Mouse (Mus musculus): ENCODE measurements around the gene Brd3. TPM values are rescaled to one million over a fixed set of nuclear protein-coding genes. Genes with fewer than 3 reads are reported as not detected.
A peak's percentile ranks its signal among the peaks of the same experiment; 100 is the strongest.

The Brd3 gene
- polyA plus RNA-seq, 1 experiment from 2014 or later = 147 TPM

DNA sequence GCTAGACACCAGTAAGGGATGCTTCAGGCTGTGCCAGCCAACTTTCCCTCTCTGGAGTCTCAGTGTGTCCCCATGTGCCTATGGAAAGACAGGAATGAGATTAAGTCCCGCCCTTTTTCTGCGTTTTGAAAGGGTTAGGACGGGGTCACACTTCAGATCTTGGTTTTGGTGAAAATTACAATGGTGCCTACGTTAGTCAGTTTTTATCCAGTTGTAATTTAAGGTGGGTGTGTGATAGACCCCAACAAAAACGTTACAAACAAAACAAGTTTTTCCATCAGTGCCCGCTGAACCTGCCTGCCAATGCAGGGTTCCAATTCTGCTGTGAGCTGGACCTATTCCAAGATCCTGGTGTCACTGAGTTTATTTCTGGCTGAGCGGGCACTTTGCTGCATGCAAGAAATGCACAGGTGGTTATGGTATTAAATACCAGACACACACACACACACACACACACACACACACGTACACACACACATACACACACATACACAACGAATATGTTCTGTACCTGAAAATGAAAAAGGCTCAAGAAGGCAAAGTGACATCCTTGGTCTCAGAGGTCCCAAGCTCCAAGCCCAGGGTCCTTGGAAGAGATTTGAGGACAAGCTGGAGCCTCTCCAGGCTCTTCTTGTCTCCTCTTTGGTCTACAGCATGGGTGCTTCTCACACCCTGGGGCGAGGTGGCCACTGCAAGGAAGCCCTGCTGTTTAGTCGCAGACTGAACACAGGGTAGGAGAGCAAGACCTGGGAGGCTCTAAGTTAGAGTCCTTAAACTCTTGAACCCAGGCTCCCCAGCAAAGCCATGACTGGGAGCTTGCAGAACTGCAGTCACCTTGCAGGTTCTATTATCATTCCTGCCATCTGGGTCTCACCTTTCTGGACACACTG lies 30.9 kb downstream of the Brd3 start:
- H3K27ac ChIP-seq (ENCODE audit: low read depth, low read length) = peak overlapping the region; percentile 93
- H3K9me3 ChIP-seq (ENCODE audit: control insufficient read depth, low read length) = no peaks in the 10 kb centered on the region
- ATAC-seq (ENCODE audit: low FRiP score, low TSS enrichment) = no peak
- H3K36me3 ChIP-seq (ENCODE audit: control insufficient read depth, insufficient read depth, low read length) = peaks cover 3% of the 10 kb centered on the region; the same call in 1 of the 2 replicates
- H3K9ac ChIP-seq (ENCODE audit: low read depth, low read length) = peak overlapping the region; percentile 93; the same call in 1 of the 2 replicates
- 28% methylated on average over 11 of the region's 11 CpGs for WGBS
- H3K4me3 ChIP-seq (ENCODE audit: low read length) = peak overlapping the region; percentile 91
- peak overlapping the region; percentile 76 for H3K4me2 ChIP-seq (replicated peaks; ENCODE audit: low read depth, low read length)
- H3K4me1 ChIP-seq (ENCODE audit: control insufficient read depth, insufficient read depth, low read length) = peaks cover 31% of the 10 kb centered on the region
- H3K27me3 ChIP-seq (ENCODE audit: control insufficient read depth, insufficient read depth, low read length) = no peaks in the 10 kb centered on the region

DNA sequence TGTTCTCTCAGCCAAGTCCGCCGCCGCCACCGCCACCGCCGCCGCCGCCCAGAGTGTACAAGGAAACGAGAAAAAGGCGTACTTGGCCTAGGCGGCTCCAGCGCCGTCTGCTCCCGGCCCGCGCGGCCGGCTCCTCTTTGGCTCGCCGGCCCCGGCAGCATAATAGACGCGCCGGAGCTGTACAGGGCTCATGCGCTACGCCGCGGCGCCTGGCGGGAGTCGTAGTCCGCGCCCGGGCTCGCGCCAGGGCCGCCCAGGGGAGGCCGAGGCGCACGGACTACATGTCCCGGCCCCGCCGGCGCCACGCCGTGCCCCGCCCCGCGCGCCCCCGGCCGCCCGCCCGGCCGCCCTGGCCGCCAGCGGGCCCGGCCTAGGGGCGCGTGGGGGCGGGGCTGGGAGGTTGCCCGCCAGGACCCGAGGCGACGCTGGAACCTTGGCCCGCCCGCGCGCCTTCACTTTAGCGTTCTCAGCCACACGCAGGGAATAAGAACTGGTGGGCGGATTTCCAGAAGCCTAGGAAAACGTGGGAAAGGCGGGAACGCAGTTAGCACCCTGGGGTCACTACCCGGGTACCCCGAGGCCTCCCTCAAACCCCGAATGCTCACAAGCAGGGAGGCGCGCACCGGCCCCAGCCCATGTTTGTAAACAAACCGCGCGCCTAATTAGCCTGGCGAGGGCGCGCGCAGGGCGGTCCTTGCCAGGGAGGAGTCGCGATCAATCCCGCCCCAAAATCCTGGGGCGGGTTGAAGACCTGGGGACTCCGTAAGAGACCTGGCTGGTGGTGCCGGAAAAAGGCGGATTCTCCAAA lies 31.8 kb downstream of the Brd3 start:
- peak overlapping the region; percentile 97 for H3K27ac ChIP-seq (ENCODE audit: low read depth, low read length)
- no peaks in the 10 kb centered on the region for H3K9me3 ChIP-seq (ENCODE audit: control insufficient read depth, low read length)
- under 1% methylated on average over 81 of the region's 96 CpGs for WGBS
- H3K9ac ChIP-seq (ENCODE audit: low read depth, low read length) = peak overlapping the region; percentile 93
- peaks cover 6% of the 10 kb centered on the region; the same call in 1 of the 2 replicates for H3K36me3 ChIP-seq (ENCODE audit: control insufficient read depth, insufficient read depth, low read length)
- H3K4me2 ChIP-seq (replicated peaks; ENCODE audit: low read depth, low read length) = peak overlapping the region; percentile 76
- peak; percentile 99 for ATAC-seq (ENCODE audit: low FRiP score, low TSS enrichment)
- H3K4me3 ChIP-seq (ENCODE audit: low read length) = peak overlapping the region; percentile 91
- no peaks in the 10 kb centered on the region for H3K27me3 ChIP-seq (ENCODE audit: control insufficient read depth, insufficient read depth, low read length)
- H3K4me1 ChIP-seq (ENCODE audit: control insufficient read depth, insufficient read depth, low read length) = peaks cover 39% of the 10 kb centered on the region

DNA sequence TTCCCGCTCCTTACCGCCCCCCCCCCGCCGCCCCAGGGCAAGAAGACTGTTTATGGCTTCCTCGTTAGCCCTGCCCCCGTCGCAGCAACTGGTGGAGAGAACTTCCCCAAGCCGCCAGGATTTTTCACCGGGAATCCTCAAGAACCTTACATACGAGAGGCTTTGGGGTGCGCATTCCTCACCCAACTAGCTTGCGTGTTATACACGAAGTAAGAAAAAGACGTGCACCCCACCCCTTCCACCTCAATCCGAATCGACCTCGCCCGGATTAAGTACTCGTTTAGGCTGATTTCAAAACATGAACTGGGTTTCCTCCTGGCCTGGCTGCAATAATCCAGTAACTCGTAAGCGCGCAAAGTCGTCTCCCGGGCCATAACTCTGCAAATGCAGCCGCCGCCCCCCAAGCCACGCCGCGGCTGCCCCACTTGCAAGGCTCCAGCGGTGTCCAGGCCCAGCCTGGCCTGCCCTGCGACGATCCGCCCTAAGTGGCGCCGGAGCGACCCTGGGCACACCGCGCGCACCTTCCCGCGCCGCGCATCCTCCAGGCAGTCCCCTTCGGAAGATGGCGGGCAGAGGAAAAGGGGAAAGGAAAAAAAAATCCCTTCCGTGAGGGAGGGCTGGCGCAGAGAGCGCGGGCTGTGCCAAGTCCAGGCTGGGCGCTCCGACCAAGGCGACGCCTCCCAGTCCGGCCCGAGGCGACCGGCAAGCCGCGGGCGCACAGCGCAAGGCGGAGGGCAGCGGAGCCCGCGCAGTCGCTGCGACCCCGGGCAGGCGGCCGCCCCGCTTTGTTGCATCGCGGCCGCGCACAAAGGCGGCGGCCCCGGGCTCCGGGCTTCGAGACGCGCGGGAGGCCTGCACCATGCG lies 32.6 kb downstream of the Brd3 start:
- Histone ChIP-seq H3K4me3 (ENCODE audit: low read length) (peak overlapping the region; percentile 91), H3K9me3 (ENCODE audit: control insufficient read depth, low read length) (no peaks in the 10 kb centered on the region), H3K9ac (ENCODE audit: low read depth, low read length) (peak overlapping the region; percentile 93), H3K27ac (ENCODE audit: low read depth, low read length) (peak overlapping the region; percentile 97), H3K4me1 (ENCODE audit: control insufficient read depth, insufficient read depth, low read length) (peaks cover 48% of the 10 kb centered on the region), H3K27me3 (ENCODE audit: control insufficient read depth, insufficient read depth, low read length) (no peaks in the 10 kb centered on the region), H3K36me3 (ENCODE audit: control insufficient read depth, insufficient read depth, low read length) (peaks cover 8% of the 10 kb centered on the region; the same call in 1 of the 2 replicates), H3K4me2 (replicated peaks; ENCODE audit: low read depth, low read length) (peak overlapping the region; percentile 76)
- peak; percentile 21 for ATAC-seq (ENCODE audit: low FRiP score, low TSS enrichment)
- WGBS = under 1% methylated on average over 84 of the region's 84 CpGs

GRCm38 (mm10) chr2:27473911-27474310 lies 33.6 kb downstream of the Brd3 start:
- H3K27ac ChIP-seq (ENCODE audit: low read depth, low read length) = no peak overlapping the region

DNA sequence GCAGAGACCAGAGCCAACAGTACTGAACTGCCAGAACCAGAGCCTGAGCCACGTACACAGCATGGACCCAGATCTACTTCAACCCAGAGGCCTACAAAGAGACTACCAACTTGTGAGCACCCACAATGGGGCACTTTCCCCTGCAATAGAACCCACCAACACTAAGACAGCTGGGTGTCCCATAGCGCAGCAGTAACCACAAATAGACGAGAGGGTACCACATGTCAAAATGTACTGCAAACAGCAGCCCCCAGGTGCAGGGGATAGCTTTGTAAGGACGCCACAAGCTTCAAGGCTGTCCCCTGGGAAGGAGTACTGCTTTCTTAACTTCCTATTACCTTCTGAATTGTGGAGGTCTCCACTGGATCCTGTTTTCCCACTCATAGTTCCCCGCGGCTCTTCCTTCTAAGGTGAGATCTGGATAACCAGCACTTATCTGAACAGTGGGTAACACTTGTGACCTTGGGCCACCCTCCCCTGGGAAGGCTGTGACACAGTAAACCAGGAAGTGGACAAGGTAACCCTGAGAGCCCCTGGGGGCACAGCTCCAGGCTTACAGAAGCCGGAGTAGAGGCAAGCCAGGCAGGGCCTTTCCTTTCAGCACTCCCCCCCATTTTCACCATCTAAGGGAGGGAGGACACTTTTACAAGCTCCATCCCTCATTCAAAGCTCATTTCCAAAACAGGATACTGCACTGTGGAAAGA lies 34.2 kb downstream of the Brd3 start:
- Histone ChIP-seq H3K27ac (ENCODE audit: low read depth, low read length) (no peak overlapping the region; the same call in 1 of the 2 replicates), H3K4me1 (ENCODE audit: control insufficient read depth, insufficient read depth, low read length) (peaks cover 53% of the 10 kb centered on the region), H3K9ac (ENCODE audit: low read depth, low read length) (peak overlapping the region; percentile 93; the same call in 1 of the 2 replicates), H3K4me2 (replicated peaks; ENCODE audit: low read depth, low read length) (peak overlapping the region; percentile 76), H3K36me3 (ENCODE audit: control insufficient read depth, insufficient read depth, low read length) (peaks cover 14% of the 10 kb centered on the region; the same call in 1 of the 2 replicates), H3K9me3 (ENCODE audit: control insufficient read depth, low read length) (no peaks in the 10 kb centered on the region), H3K4me3 (ENCODE audit: low read length) (peak overlapping the region; percentile 91), H3K27me3 (ENCODE audit: control insufficient read depth, insufficient read depth, low read length) (no peaks in the 10 kb centered on the region)
- WGBS = 51% methylated on average over 7 of the region's 7 CpGs
- ATAC-seq (ENCODE audit: low FRiP score, low TSS enrichment) = no peak

More at GRCm38 (mm10) chr2:27473911-27474310, 33.6 kb downstream of the Brd3 start:
- Histone ChIP-seq H3K4me1 (ENCODE audit: control insufficient read depth, insufficient read depth, low read length) (peaks cover 53% of the 10 kb centered on the region), H3K27me3 (ENCODE audit: control insufficient read depth, insufficient read depth, low read length) (no peaks in the 10 kb centered on the region), H3K9me3 (ENCODE audit: control insufficient read depth, low read length) (no peaks in the 10 kb centered on the region), H3K4me3 (ENCODE audit: low read length) (peak overlapping the region; percentile 91), H3K4me2 (replicated peaks; ENCODE audit: low read depth, low read length) (peak overlapping the region; percentile 76), H3K9ac (ENCODE audit: low read depth, low read length) (peak overlapping the region; percentile 93), H3K36me3 (ENCODE audit: control insufficient read depth, insufficient read depth, low read length) (peaks cover 11% of the 10 kb centered on the region; the same call in 1 of the 2 replicates)
- ATAC-seq (ENCODE audit: low FRiP score, low TSS enrichment) = no peak
- 10% methylated on average over 4 of the region's 4 CpGs for WGBS

DNA sequence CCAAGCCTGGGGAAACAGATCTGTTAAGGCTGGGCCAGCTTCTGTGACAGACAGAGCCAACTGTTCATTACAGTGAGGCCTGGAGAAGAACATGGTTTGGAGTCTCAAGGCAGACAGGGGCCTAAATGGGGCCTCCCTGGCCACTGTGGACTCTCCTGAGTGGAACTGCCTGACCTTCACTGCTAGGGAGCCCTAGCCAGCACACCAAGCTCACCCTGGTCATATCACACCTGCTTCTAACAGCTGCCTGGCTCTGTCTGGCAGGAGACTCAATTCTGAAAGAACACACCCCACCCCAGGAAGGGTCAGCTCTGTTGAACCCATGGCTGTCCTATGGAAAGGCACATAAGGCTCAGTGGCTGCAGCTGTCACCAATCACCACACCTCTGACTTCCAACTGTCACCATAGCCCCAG lies 36.3 kb downstream of the Brd3 start:
- no peaks in the 10 kb centered on the region for H3K27me3 ChIP-seq (ENCODE audit: control insufficient read depth, insufficient read depth, low read length)
- no peak for ATAC-seq (ENCODE audit: low FRiP score, low TSS enrichment)
- H3K9ac ChIP-seq (ENCODE audit: low read depth, low read length) = no peak overlapping the region
- no peak overlapping the region for H3K4me3 ChIP-seq (ENCODE audit: low read length)
- H3K9me3 ChIP-seq (ENCODE audit: control insufficient read depth, low read length) = no peaks in the 10 kb centered on the region
- no peak overlapping the region for H3K27ac ChIP-seq (ENCODE audit: low read depth, low read length)
- H3K36me3 ChIP-seq (ENCODE audit: control insufficient read depth, insufficient read depth, low read length) = peaks cover 16% of the 10 kb centered on the region; the same call in 1 of the 2 replicates
- peaks cover 48% of the 10 kb centered on the region for H3K4me1 ChIP-seq (ENCODE audit: control insufficient read depth, insufficient read depth, low read length)
- no peak overlapping the region for H3K4me2 ChIP-seq (replicated peaks; ENCODE audit: low read depth, low read length)

DNA sequence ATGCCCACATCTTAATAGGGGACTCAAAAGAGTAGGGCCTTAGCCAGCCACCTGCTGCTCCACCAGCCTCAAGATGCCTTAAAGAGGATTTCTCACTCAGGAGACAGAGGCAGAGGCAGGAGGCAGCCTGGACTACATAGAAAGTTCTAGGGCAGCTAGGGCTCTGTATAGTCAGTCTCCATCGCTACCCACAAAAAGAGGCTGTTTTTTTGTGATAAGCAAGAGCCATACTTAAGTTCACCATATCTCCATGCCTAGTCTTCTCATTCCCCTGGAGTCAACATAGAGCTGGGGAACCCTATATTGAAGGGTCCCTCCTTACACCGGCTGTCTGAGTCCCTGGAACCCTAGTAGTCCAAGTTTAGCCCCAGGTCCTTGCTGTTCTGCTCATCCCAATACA lies 36.9 kb downstream of the Brd3 start:
- 98% methylated on average over 2 of the region's 2 CpGs for WGBS
- no peak overlapping the region for H3K4me2 ChIP-seq (replicated peaks; ENCODE audit: low read depth, low read length)
- peaks cover 48% of the 10 kb centered on the region for H3K4me1 ChIP-seq (ENCODE audit: control insufficient read depth, insufficient read depth, low read length)
- no peak for ATAC-seq (ENCODE audit: low FRiP score, low TSS enrichment)
- H3K9me3 ChIP-seq (ENCODE audit: control insufficient read depth, low read length) = no peaks in the 10 kb centered on the region
- H3K27ac ChIP-seq (ENCODE audit: low read depth, low read length) = no peak overlapping the region
- peaks cover 22% of the 10 kb centered on the region for H3K36me3 ChIP-seq (ENCODE audit: control insufficient read depth, insufficient read depth, low read length)
- H3K4me3 ChIP-seq (ENCODE audit: low read length) = no peak overlapping the region
- H3K9ac ChIP-seq (ENCODE audit: low read depth, low read length) = no peak overlapping the region
- no peaks in the 10 kb centered on the region for H3K27me3 ChIP-seq (ENCODE audit: control insufficient read depth, insufficient read depth, low read length)

DNA sequence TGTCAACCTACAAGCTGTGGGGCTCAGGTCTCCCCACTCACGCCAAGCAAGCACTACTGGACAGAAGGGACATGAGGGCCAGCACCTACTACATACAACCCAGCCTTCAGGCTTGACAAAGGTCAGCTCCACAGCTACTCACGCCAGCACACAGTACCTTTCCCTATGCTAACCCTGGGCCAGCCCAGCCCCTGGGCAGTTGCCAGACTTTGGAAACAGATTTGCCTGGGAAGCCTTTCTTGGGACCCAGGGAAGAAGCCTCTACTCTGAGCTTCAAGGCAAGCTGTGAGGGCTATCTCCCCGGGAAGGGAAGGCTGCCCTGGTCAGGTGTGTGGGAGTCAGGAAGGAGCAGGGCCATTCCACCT lies 37.5 kb downstream of the Brd3 start:
- Histone ChIP-seq H3K9ac (ENCODE audit: low read depth, low read length) (no peak overlapping the region), H3K4me3 (ENCODE audit: low read length) (no peak overlapping the region), H3K27me3 (ENCODE audit: control insufficient read depth, insufficient read depth, low read length) (no peaks in the 10 kb centered on the region), H3K4me1 (ENCODE audit: control insufficient read depth, insufficient read depth, low read length) (peaks cover 48% of the 10 kb centered on the region), H3K36me3 (ENCODE audit: control insufficient read depth, insufficient read depth, low read length) (peaks cover 25% of the 10 kb centered on the region), H3K9me3 (ENCODE audit: control insufficient read depth, low read length) (no peaks in the 10 kb centered on the region), H3K4me2 (replicated peaks; ENCODE audit: low read depth, low read length) (no peak overlapping the region), H3K27ac (ENCODE audit: low read depth, low read length) (no peak overlapping the region)
- WGBS = 55% methylated on average over 3 of the region's 3 CpGs
- no peak for ATAC-seq (ENCODE audit: low FRiP score, low TSS enrichment)

Measured in kidney, embryonic 14.5 days (tissue).